Comparison of ENCODE assay signal across 8 mouse cellular contexts in genomic region chr17:24676187-24676586, GRCm38 (mm10). TPM values are rescaled to one million over a fixed set of nuclear protein-coding genes. Genes with fewer than 3 reads are reported as not detected.
DNase-seq lines count a peak whose midpoint lies in the region; ATAC-seq and TF ChIP-seq lines count a peak whose summit lies in the region.

No protein-coding gene starts in this region.

- TF ChIP-seq POLR2A in brain, embryonic 14.5 days (IDR thresholded peaks at IDR 0.05; ENCODE audit: borderline replicate concordance, extremely low read depth, insufficient read depth, insufficient read length, poor library complexity, severe bottlenecking), result no peak

- no peak for ATAC-seq in hindbrain, embryonic 16.5 days
- ATAC-seq in forebrain, embryonic 13.5 days, result 0 out of 2 replicates have a peak, but pooled peaks have one; percentile 12
- ATAC-seq in megakaryocyte, adult 5-6 weeks (ENCODE audit: poor library complexity, severe bottlenecking), result peak; percentile 74

- H3K4me1 ChIP-seq in hindbrain, embryonic 10.5 days (replicated peaks), result peaks cover 25% of the 10 kb centered on the region
- H3K4me1 ChIP-seq in hindbrain, embryonic 16.5 days (ENCODE audit: control insufficient read depth, insufficient read depth, low read depth, low read length), result peaks cover 13% of the 10 kb centered on the region
- H3K4me1 ChIP-seq in forebrain, embryonic 13.5 days, result peaks cover 20% of the 10 kb centered on the region

- H3K36me3 ChIP-seq in hindbrain, embryonic 10.5 days, result peaks cover 52% of the 10 kb centered on the region
- H3K36me3 ChIP-seq in hindbrain, embryonic 16.5 days (ENCODE audit: control insufficient read depth, insufficient read depth, low read length), result peaks cover 22% of the 10 kb centered on the region
- H3K36me3 ChIP-seq in forebrain, embryonic 13.5 days (ENCODE audit: poor library complexity, severe bottlenecking), result peaks cover 53% of the 10 kb centered on the region

- H3K4me2 ChIP-seq in hindbrain, embryonic 16.5 days (ENCODE audit: low read length), result no peak overlapping the region
- H3K4me2 ChIP-seq in forebrain, embryonic 13.5 days, result no peak overlapping the region

- H3K27me3 ChIP-seq in hindbrain, embryonic 10.5 days (ENCODE audit: insufficient read depth, poor library complexity, severe bottlenecking), result no peaks in the 10 kb centered on the region
- H3K27me3 ChIP-seq in hindbrain, embryonic 16.5 days (replicated peaks; ENCODE audit: control insufficient read depth, insufficient read depth, low read length), result no peaks in the 10 kb centered on the region
- H3K27me3 ChIP-seq in forebrain, embryonic 13.5 days, result no peaks in the 10 kb centered on the region

- peak; percentile 74; the same call in 1 of the 2 replicates for TF ChIP-seq CTCF in brain, embryonic 14.5 days (IDR thresholded peaks at IDR 0.05; ENCODE audit: borderline replicate concordance, extremely low read depth, insufficient read depth, insufficient read length)

- H3K9me3 ChIP-seq in hindbrain, embryonic 10.5 days, result no peaks in the 10 kb centered on the region
- H3K9me3 ChIP-seq in hindbrain, embryonic 16.5 days (ENCODE audit: control insufficient read depth, low read length), result no peaks in the 10 kb centered on the region
- no peaks in the 10 kb centered on the region for H3K9me3 ChIP-seq in forebrain, embryonic 13.5 days (replicated peaks)

- WGBS in hindbrain, embryonic 10.5 days, result 59% methylated on average over 2 of the region's 2 CpGs
- 55% methylated on average over 2 of the region's 2 CpGs for WGBS in hindbrain, embryonic 16.5 days
- WGBS in forebrain, embryonic 13.5 days, result 48% methylated on average over 2 of the region's 2 CpGs

- H3K4me3 ChIP-seq in hindbrain, embryonic 10.5 days, result no peak overlapping the region
- no peak overlapping the region for H3K4me3 ChIP-seq in hindbrain, embryonic 16.5 days (ENCODE audit: low read length)
- H3K4me3 ChIP-seq in forebrain, embryonic 13.5 days, result no peak overlapping the region

- peak; percentile 73 for DNase-seq in hindbrain, embryonic 10.5 days (ENCODE audit: low spot score)
- peak; percentile 60 to 78 for DNase-seq in CD8-positive naive resting alpha-beta T cell, adult 2 months (ENCODE audit: low read depth in 2 of 2, low spot score in 2 of 2)
- peak; percentile 67 for DNase-seq in brain, embryonic 14.5 days (ENCODE audit: low read depth)
- DNase-seq in kidney, postnatal 10 days, result peak; percentile 82
- peak; percentile 45 for DNase-seq in testis, postnatal 14 days (ENCODE audit: low spot score)

- no peak overlapping the region for H3K9ac ChIP-seq in hindbrain, embryonic 16.5 days (ENCODE audit: low read depth, low read length)
- H3K9ac ChIP-seq in forebrain, embryonic 13.5 days, result no peak overlapping the region

- H3K27ac ChIP-seq in hindbrain, embryonic 10.5 days, result no peak overlapping the region
- H3K27ac ChIP-seq in hindbrain, embryonic 16.5 days (ENCODE audit: low read depth, low read length), result no peak overlapping the region
- H3K27ac ChIP-seq in forebrain, embryonic 13.5 days, result no peak overlapping the region

RNA-seq across cellular contexts. Expression of gene Zfp598, which starts 6.7 kb away (rescaled TPM):
- 26.2 and 28.6 TPM in 2 replicates for polyA plus RNA-seq in hindbrain, embryonic 10.5 days (2016; fragmentation: Nextera tagmentation; extraction: Ambion mirVana)
- 10.8 and 18.7 TPM in 2 replicates for polyA plus RNA-seq in hindbrain, embryonic 16.5 days (2015; fragmentation: Nextera tagmentation; extraction: Ambion mirVana)
- polyA plus RNA-seq in brain, embryonic 14.5 days (2012; rRNA removed), result 76.3 and 102 TPM in 2 replicates
- 14.9 and 16.2 TPM in 2 replicates for polyA plus RNA-seq in forebrain, embryonic 13.5 days (2015; fragmentation: Nextera tagmentation; extraction: Ambion mirVana)
- 18.1 and 19.2 TPM in 2 replicates for total RNA-seq in megakaryocyte, adult 5-6 weeks (2015)
- total RNA-seq in megakaryocyte, adult 5-6 weeks (2017), result 12.7 and 17.8 TPM in 2 replicates

RNA-seq across cellular contexts. Expression of gene Syngr3, which starts 13.6 kb away (rescaled TPM):
- polyA plus RNA-seq in hindbrain, embryonic 10.5 days (2016; fragmentation: Nextera tagmentation; extraction: Ambion mirVana), result 9.2 and 15.1 TPM in 2 replicates
- 272 and 319 TPM in 2 replicates for polyA plus RNA-seq in hindbrain, embryonic 16.5 days (2015; fragmentation: Nextera tagmentation; extraction: Ambion mirVana)
- polyA plus RNA-seq in brain, embryonic 14.5 days (2012; rRNA removed), result 82.5 and 94.2 TPM in 2 replicates
- 61.0 and 68.7 TPM in 2 replicates for polyA plus RNA-seq in forebrain, embryonic 13.5 days (2015; fragmentation: Nextera tagmentation; extraction: Ambion mirVana)
- total RNA-seq in megakaryocyte, adult 5-6 weeks (2015), result not detected in 2 replicates
- not detected in 2 replicates for total RNA-seq in megakaryocyte, adult 5-6 weeks (2017)

RNA-seq across cellular contexts. Expression of gene Npw, which starts 17.9 kb away (rescaled TPM):
- not detected in 2 replicates for polyA plus RNA-seq in hindbrain, embryonic 10.5 days (2016; fragmentation: Nextera tagmentation; extraction: Ambion mirVana)
- polyA plus RNA-seq in hindbrain, embryonic 16.5 days (2015; fragmentation: Nextera tagmentation; extraction: Ambion mirVana), result 0.54 and 0.75 TPM in 2 replicates
- 0.23 TPM in 1 of 2 replicates, not detected in the other for polyA plus RNA-seq in brain, embryonic 14.5 days (2012; rRNA removed)
- polyA plus RNA-seq in forebrain, embryonic 13.5 days (2015; fragmentation: Nextera tagmentation; extraction: Ambion mirVana), result not detected in 2 replicates
- total RNA-seq in megakaryocyte, adult 5-6 weeks (2015), result not detected in 2 replicates
- total RNA-seq in megakaryocyte, adult 5-6 weeks (2017), result not detected in 2 replicates

RNA-seq across cellular contexts. Expression of gene Gfer, which starts 19.8 kb away (rescaled TPM):
- polyA plus RNA-seq in hindbrain, embryonic 10.5 days (2016; fragmentation: Nextera tagmentation; extraction: Ambion mirVana), result 49.7 and 50.9 TPM in 2 replicates
- 35.4 and 37.3 TPM in 2 replicates for polyA plus RNA-seq in hindbrain, embryonic 16.5 days (2015; fragmentation: Nextera tagmentation; extraction: Ambion mirVana)
- 28.8 and 29.2 TPM in 2 replicates for polyA plus RNA-seq in brain, embryonic 14.5 days (2012; rRNA removed)
- 40.7 and 42.5 TPM in 2 replicates for polyA plus RNA-seq in forebrain, embryonic 13.5 days (2015; fragmentation: Nextera tagmentation; extraction: Ambion mirVana)
- 18.1 and 21.8 TPM in 2 replicates for total RNA-seq in megakaryocyte, adult 5-6 weeks (2015)
- 31.6 and 36.2 TPM in 2 replicates for total RNA-seq in megakaryocyte, adult 5-6 weeks (2017)

RNA-seq across cellular contexts. Expression of gene Noxo1, which starts 19.8 kb away (rescaled TPM):
- polyA plus RNA-seq in hindbrain, embryonic 10.5 days (2016; fragmentation: Nextera tagmentation; extraction: Ambion mirVana), result 1.5 and 1.8 TPM in 2 replicates
- polyA plus RNA-seq in hindbrain, embryonic 16.5 days (2015; fragmentation: Nextera tagmentation; extraction: Ambion mirVana), result 1.7 and 2.3 TPM in 2 replicates
- polyA plus RNA-seq in brain, embryonic 14.5 days (2012; rRNA removed), result 7.6 and 10.7 TPM in 2 replicates
- polyA plus RNA-seq in forebrain, embryonic 13.5 days (2015; fragmentation: Nextera tagmentation; extraction: Ambion mirVana), result 1.3 TPM in 2 replicates
- total RNA-seq in megakaryocyte, adult 5-6 weeks (2015), result 1.5 and 1.7 TPM in 2 replicates
- total RNA-seq in megakaryocyte, adult 5-6 weeks (2017), result 0.62 and 1.9 TPM in 2 replicates
